Mouse (Mus musculus) heart, postnatal 25 days (tissue): ENCODE measurements around the gene Epm2a. TPM values are rescaled to one million over a fixed set of nuclear protein-coding genes. Genes with fewer than 3 reads are reported as not detected.
"Not testable (repeated sequence)": the region's sequence is repeated elsewhere in the genome, so short reads cannot be mapped to it uniquely, and the experiment has no call there.

ENCODE experiments used
- DNase-seq: peaks from one replicate; pipeline ENCODE4 v3.0.0; 2022; ENCODE audit warnings: low spot score
- intact Hi-C: fragments of 180-260 bp; cut with DNase I; formaldehyde crosslinking; loops from one replicate; pipeline ENCODE4 v1.15.1; 2025
- total RNA-seq, 2 experiments: library from RNA; stranded (reverse); gene quantifications; 2 replicates each; pipeline ENCODE4 v1.2.3; 2021

The Epm2a gene
- 10 to 100 TPM; 28.4 to 28.6 TPM for total RNA-seq

GRCm38 (mm10) chr10:11343205-11344141 lies at the start of gene Epm2a:
TSS of gene Epm2a (plus strand) at chr10:11343404.
- intact Hi-C loops = loop anchor here (2.0 kb wide), 1 partner anchor 63 kb away; the partner anchor contains the start of gene Fbxo30
- peak; percentile 78 for DNase-seq

GRCm38 (mm10) chr10:11298418-11298817 lies 44.8 kb upstream of the Epm2a start:
- DNase-seq = no peak

GRCm38 (mm10) chr10:11305365-11306053 lies 37.7 kb upstream of the Epm2a start:
- intact Hi-C loops = no loop called here
- DNase-seq = no peak

More at GRCm38 (mm10) chr10:11298418-11298817, 44.8 kb upstream of the Epm2a start:
- intact Hi-C loops = no loop called here

GRCm38 (mm10) chr10:11306054-11306367 lies 37.2 kb upstream of the Epm2a start:
- no peak for DNase-seq
- intact Hi-C loops = no loop called here

GRCm38 (mm10) chr10:11309866-11310265 lies 33.3 kb upstream of the Epm2a start:
- no peak for DNase-seq
- intact Hi-C loops = no loop called here

GRCm38 (mm10) chr10:11310481-11310880 lies 32.7 kb upstream of the Epm2a start:
- DNase-seq = no peak
- intact Hi-C loops = no loop called here

GRCm38 (mm10) chr10:11317856-11318454 lies 25.2 kb upstream of the Epm2a start:
- DNase-seq, intact Hi-C loops: not testable (repeated sequence)

GRCm38 (mm10) chr10:11319446-11319970 lies 23.7 kb upstream of the Epm2a start:
- no peak for DNase-seq
- intact Hi-C loops = no loop called here

GRCm38 (mm10) chr10:11322316-11322715 lies 20.9 kb upstream of the Epm2a start:
- DNase-seq = no peak
- intact Hi-C loops = no loop called here

GRCm38 (mm10) chr10:11323202-11323898 lies 19.9 kb upstream of the Epm2a start:
- no peak for DNase-seq
- intact Hi-C loops = no loop called here

- intact Hi-C loops = no loop called here
- no peak for DNase-seq
Measured at GRCm38 (mm10) chr10:11326526-11326925, 16.7 kb upstream of the Epm2a start.

GRCm38 (mm10) chr10:11344536-11345468 lies 1.6 kb downstream of the Epm2a start:
- no peak for DNase-seq
- intact Hi-C loops = no loop called here

- DNase-seq, intact Hi-C loops: not testable (repeated sequence)
Measured at GRCm38 (mm10) chr10:11350243-11350974, 7.2 kb downstream of the Epm2a start.

GRCm38 (mm10) chr10:11354609-11355008 lies 11.4 kb downstream of the Epm2a start:
- no peak for DNase-seq
- intact Hi-C loops = no loop called here

- DNase-seq = no peak
- intact Hi-C loops = loop anchor here (2.0 to 10.0 kb wide), 2 partner anchors 77 to 1253 kb away; no protein-coding TSS in a partner anchor
Measured at GRCm38 (mm10) chr10:11361985-11362692, 18.9 kb downstream of the Epm2a start.

GRCm38 (mm10) chr10:11362896-11363487 lies 19.8 kb downstream of the Epm2a start:
- no peak for DNase-seq
- intact Hi-C loops = loop anchor here (10.0 kb wide), 1 partner anchor 1252 kb away; no protein-coding TSS in a partner anchor

- intact Hi-C loops = no loop called here
- no peak for DNase-seq
Measured at GRCm38 (mm10) chr10:11381302-11381701, 38.1 kb downstream of the Epm2a start.
